Mouse (Mus musculus) intestine, embryonic 14.5 days (tissue): Measurements from ENCODE around the gene Olfr800. TPM values are rescaled to one million over a fixed set of nuclear protein-coding genes. Genes with fewer than 3 reads are reported as not detected.

ENCODE experiments used
- ATAC-seq: fragments of 200-750 bp; cut with Nextera tagmentation; replicated peaks from 2 replicates; pipeline ENCODE4 v1.8.0; 2017; ENCODE audit warnings: low read depth, moderate number of reproducible peaks, moderate TSS enrichment, moderate library complexity; ENCODE audit not compliant: low FRiP score, low TSS enrichment
- DNase-seq: peaks from one replicate; pipeline ENCODE4 v3.0.0-alpha.2; 2018; ENCODE audit warnings: low spot score
- H3K27ac ChIP-seq: fragments of 300-500 bp; sonication (generic); 2 replicates; pipeline ENCODE4 v1.5.1; 2014; ENCODE audit warnings: low read depth, mild to moderate bottlenecking, control low read depth
- H3K27me3 ChIP-seq: fragments of 300-500 bp; sonication (generic); replicated peaks from 2 replicates; pipeline ENCODE4 v1.6.1; 2014; ENCODE audit warnings: low read length, control low read depth; ENCODE audit not compliant: control insufficient read depth, insufficient read depth
- H3K36me3 ChIP-seq: fragments of 300-500 bp; sonication (generic); 2 replicates; pipeline ENCODE4 v1.6.1; 2014; ENCODE audit warnings: low read length, control low read depth; ENCODE audit not compliant: control insufficient read depth, insufficient read depth
- H3K4me1 ChIP-seq: fragments of 300-500 bp; sonication (generic); replicated peaks from 2 replicates; pipeline ENCODE4 v1.6.1; 2014; ENCODE audit warnings: low read length, control low read depth, mixed read lengths; ENCODE audit not compliant: control insufficient read depth, insufficient read depth
- H3K4me2 ChIP-seq: fragments of 300-500 bp; sonication (generic); 2 replicates; pipeline ENCODE4 v1.6.1; 2014; ENCODE audit warnings: low read length
- H3K4me3 ChIP-seq: fragments of 300-500 bp; sonication (generic); 2 replicates; pipeline ENCODE4 v1.5.1; 2014; ENCODE audit warnings: low read depth, low read length, control low read depth, mixed read lengths
- H3K9ac ChIP-seq: fragments of 300-500 bp; sonication (generic); 2 replicates; pipeline ENCODE4 v1.6.1; 2014; ENCODE audit warnings: mild to moderate bottlenecking, low read length
- H3K9me3 ChIP-seq: fragments of 300-500 bp; sonication (generic); 2 replicates; pipeline ENCODE4 v1.6.1; 2016; ENCODE audit warnings: low read length, control low read depth; ENCODE audit not compliant: control insufficient read depth
- whole genome bisulfite sequencing: fragments of 180-500 bp; shearing (Covaris S2); extraction: QIAGEN DNeasy Blood & Tissue Kit; methylation state at CpG from one replicate; pipeline ENCODE4 v1.1.7; 2014; 5-methylcytosine and 5-hydroxymethylcytosine counted together
- polyA plus RNA-seq: library from polyadenylated mRNA; unstranded; fragments of >200 nt; fragmentation: Nextera tagmentation; extraction: Ambion mirVana; gene quantifications from 2 replicates; pipeline ENCODE4 v1.2.1, GENCODE M21; 2014

Gene Olfr800
- polyA plus RNA-seq = not detected in 2 replicates

GRCm38 (mm10) chr10:129657394-129657793 lies at the start of gene Olfr800:
Gene Olfr800, plus strand, starts transcription at chr10:129657694.
- no peaks in the 10 kb centered on the region for H3K36me3 ChIP-seq
- no peak within 1 kb of the TSS for H3K27ac ChIP-seq
- no peak within 1 kb of the TSS for H3K4me2 ChIP-seq
- H3K27me3 ChIP-seq = no peaks in the 10 kb centered on the region
- H3K9me3 ChIP-seq = no peaks in the 10 kb centered on the region
- ATAC-seq (no peak), DNase-seq (no peak)
- H3K4me1 ChIP-seq = no peaks in the 10 kb centered on the region
- no peak within 1 kb of the TSS for H3K4me3 ChIP-seq
- H3K9ac ChIP-seq = no peak within 1 kb of the TSS

- ATAC-seq = no peak
- WGBS = 91% methylated on average over 1 of the region's 1 CpGs
Observed at GRCm38 (mm10) chr10:129612470-129612869, 45.0 kb upstream of the Olfr800 start, which contains the start of gene Olfr796. Gene Olfr796, minus strand, starts transcription at chr10:129612570.

GRCm38 (mm10) chr10:129621724-129622123 lies 35.8 kb upstream of the Olfr800 start:
- DNase-seq (no peak), ATAC-seq (no peak)
- no peaks in the 10 kb centered on the region for H3K4me1 ChIP-seq

More at GRCm38 (mm10) chr10:129612470-129612869, 45.0 kb upstream of the Olfr800 start, which contains the start of gene Olfr796:
- no peak within 1 kb of the TSS for H3K27ac ChIP-seq
- H3K4me1 ChIP-seq = no peaks in the 10 kb centered on the region
- no peaks in the 10 kb centered on the region for H3K27me3 ChIP-seq
- no peaks in the 10 kb centered on the region for H3K36me3 ChIP-seq
- no peak within 1 kb of the TSS for H3K9ac ChIP-seq
- no peaks in the 10 kb centered on the region for H3K9me3 ChIP-seq
- no peak within 1 kb of the TSS for H3K4me2 ChIP-seq
- H3K4me3 ChIP-seq = no peak within 1 kb of the TSS
- DNase-seq = no peak

GRCm38 (mm10) chr10:129623251-129623650 lies 34.2 kb upstream of the Olfr800 start:
- DNase-seq = no peak
- Histone ChIP-seq H3K4me1 (no peaks in the 10 kb centered on the region), H3K36me3 (no peaks in the 10 kb centered on the region), H3K4me3 (no peak overlapping the region), H3K9me3 (no peaks in the 10 kb centered on the region), H3K4me2 (no peak overlapping the region), H3K27me3 (no peaks in the 10 kb centered on the region), H3K9ac (no peak overlapping the region), H3K27ac (no peak overlapping the region)
- no peak for ATAC-seq

More at GRCm38 (mm10) chr10:129621724-129622123, 35.8 kb upstream of the Olfr800 start:
- Histone ChIP-seq H3K27ac (no peak overlapping the region), H3K9ac (no peak overlapping the region), H3K9me3 (no peaks in the 10 kb centered on the region), H3K27me3 (no peaks in the 10 kb centered on the region), H3K4me2 (no peak overlapping the region), H3K4me3 (no peak overlapping the region), H3K36me3 (no peaks in the 10 kb centered on the region)
- WGBS = 24% methylated on average over 1 of the region's 1 CpGs

- no peak for ATAC-seq
- no peaks in the 10 kb centered on the region for H3K36me3 ChIP-seq
- DNase-seq = no peak
- no peaks in the 10 kb centered on the region for H3K27me3 ChIP-seq
- no peaks in the 10 kb centered on the region for H3K9me3 ChIP-seq
- no peak within 1 kb of the TSS for H3K27ac ChIP-seq
- no peak within 1 kb of the TSS for H3K4me3 ChIP-seq
- no peaks in the 10 kb centered on the region for H3K4me1 ChIP-seq
- 85% methylated on average over 1 of the region's 1 CpGs for WGBS
- no peak within 1 kb of the TSS for H3K9ac ChIP-seq
- H3K4me2 ChIP-seq = no peak within 1 kb of the TSS
Observed at GRCm38 (mm10) chr10:129627834-129628233, 29.7 kb upstream of the Olfr800 start, which contains the start of gene Olfr798. Gene Olfr798, minus strand, starts transcription at chr10:129627934.

- Histone ChIP-seq H3K9ac (no peak within 1 kb of the TSS), H3K4me3 (no peak within 1 kb of the TSS), H3K36me3 (no peaks in the 10 kb centered on the region), H3K9me3 (no peaks in the 10 kb centered on the region), H3K4me1 (no peaks in the 10 kb centered on the region), H3K4me2 (no peak within 1 kb of the TSS), H3K27ac (no peak within 1 kb of the TSS), H3K27me3 (no peaks in the 10 kb centered on the region)
- DNase-seq (no peak), ATAC-seq (no peak)
- 24% methylated on average over 1 of the region's 1 CpGs for WGBS
Observed at GRCm38 (mm10) chr10:129637184-129637583, 20.3 kb upstream of the Olfr800 start, which contains the start of gene Olfr799. Gene Olfr799, plus strand, starts transcription at chr10:129637484.

GRCm38 (mm10) chr10:129651763-129652162 lies 5.7 kb upstream of the Olfr800 start:
- H3K27me3 ChIP-seq = no peaks in the 10 kb centered on the region
- H3K4me1 ChIP-seq = no peaks in the 10 kb centered on the region
- no peak overlapping the region for H3K27ac ChIP-seq
- ATAC-seq (no peak), DNase-seq (no peak)
- H3K4me2 ChIP-seq = no peak overlapping the region
- H3K4me3 ChIP-seq = no peak overlapping the region
- H3K9ac ChIP-seq = no peak overlapping the region
- H3K9me3 ChIP-seq = no peaks in the 10 kb centered on the region
- no peaks in the 10 kb centered on the region for H3K36me3 ChIP-seq
- 82% methylated on average over 1 of the region's 1 CpGs for WGBS

GRCm38 (mm10) chr10:129673765-129674164 lies 16.3 kb downstream of the Olfr800 start, which contains the start of gene Olfr801:
Gene Olfr801, minus strand, starts transcription at chr10:129673865.
- no peak for DNase-seq
- Histone ChIP-seq H3K4me1 (no peaks in the 10 kb centered on the region), H3K9me3 (no peaks in the 10 kb centered on the region), H3K4me2 (no peak within 1 kb of the TSS), H3K9ac (no peak within 1 kb of the TSS), H3K36me3 (no peaks in the 10 kb centered on the region), H3K4me3 (no peak within 1 kb of the TSS), H3K27me3 (no peaks in the 10 kb centered on the region), H3K27ac (no peak within 1 kb of the TSS)
- no peak for ATAC-seq
- WGBS = 56% methylated on average over 1 of the region's 1 CpGs

GRCm38 (mm10) chr10:129688069-129688468 lies 30.6 kb downstream of the Olfr800 start, which contains the start of gene Olfr802:
Gene Olfr802, minus strand, starts transcription at chr10:129688169.
- 35% methylated on average over 1 of the region's 1 CpGs for WGBS
- DNase-seq = no peak

More at GRCm38 (mm10) chr10:129688069-129688468, 30.6 kb downstream of the Olfr800 start, which contains the start of gene Olfr802:
- no peak for ATAC-seq
- Histone ChIP-seq H3K4me3 (no peak within 1 kb of the TSS), H3K4me2 (no peak within 1 kb of the TSS), H3K27me3 (no peaks in the 10 kb centered on the region), H3K36me3 (no peaks in the 10 kb centered on the region), H3K9ac (no peak within 1 kb of the TSS), H3K4me1 (no peaks in the 10 kb centered on the region), H3K27ac (no peak within 1 kb of the TSS), H3K9me3 (no peaks in the 10 kb centered on the region)
